Mouse (Mus musculus): ENCODE results near the gene Olfr878. TPM values are rescaled to one million over a fixed set of nuclear protein-coding genes. Genes with fewer than 3 reads are reported as not detected.

Olfr878 gene
- polyA plus RNA-seq (2017; shearing (Covaris generic)), result not detected

DNA sequence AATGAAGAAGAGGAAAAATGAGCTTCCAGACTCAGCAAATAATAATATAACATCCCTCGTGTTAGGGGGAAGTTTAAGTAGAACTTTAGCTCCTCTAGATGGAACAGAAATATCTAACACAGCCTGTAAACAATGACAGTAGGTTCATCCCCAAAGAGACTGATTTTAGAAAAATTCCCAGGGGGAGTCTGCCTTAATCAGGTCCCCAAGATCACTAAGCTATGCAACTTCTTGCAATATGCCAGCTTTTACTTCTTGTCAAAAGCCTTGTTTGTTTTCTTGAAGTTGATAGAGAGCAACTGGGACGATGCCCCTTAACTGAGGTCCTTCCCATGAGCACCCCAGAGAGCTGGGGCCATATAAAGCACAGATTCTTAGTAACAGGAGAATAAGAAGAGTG is at the start of gene Olfr878:
Gene Olfr878 (plus strand): TSS at position 301 of the 400 bp plus-strand sequence.

DNA sequence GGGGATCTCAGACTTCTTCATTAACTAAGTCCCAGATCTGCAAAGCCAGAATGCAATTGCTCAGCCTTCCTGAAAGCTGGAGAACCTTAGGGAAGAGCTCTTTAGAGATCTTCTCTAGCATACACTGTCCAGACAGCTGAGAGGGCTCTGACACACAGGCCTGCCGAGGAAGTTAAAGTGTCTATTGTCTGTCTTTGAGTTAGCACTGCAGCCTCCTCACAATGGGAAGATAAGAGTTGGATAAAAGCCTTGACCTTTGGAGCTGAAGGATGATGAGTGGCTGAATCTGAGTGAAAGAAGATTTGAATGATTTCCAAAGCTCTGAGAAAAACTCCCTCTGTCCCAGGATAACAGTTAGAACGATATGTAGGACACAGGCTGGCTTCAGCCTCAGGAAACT is 21.0 kb upstream of the Olfr878 start, which contains the start of gene Olfr145:
Gene Olfr145 (plus strand): TSS at position 64 of the 400 bp plus-strand sequence.

Other genes starting within 250 kb of the Olfr878 start
- not detected for gene Panx3, start 248.6 kb upstream of the Olfr878 start, polyA plus RNA-seq (2017; shearing (Covaris generic))
- gene Olfr160, start 201.6 kb upstream of the Olfr878 start, polyA plus RNA-seq (2017; shearing (Covaris generic)), result not detected
- gene Olfr874, start 172.7 kb upstream of the Olfr878 start, polyA plus RNA-seq (2017; shearing (Covaris generic)), result not detected
- gene Olfr875, start 146.0 kb upstream of the Olfr878 start, polyA plus RNA-seq (2017; shearing (Covaris generic)), result not detected
- not detected for gene Olfr876, start 114.8 kb upstream of the Olfr878 start, polyA plus RNA-seq (2017; shearing (Covaris generic))
- not detected for gene Olfr877, start 63.6 kb upstream of the Olfr878 start, polyA plus RNA-seq (2017; shearing (Covaris generic))
- not detected for gene Olfr145, start 21.1 kb upstream of the Olfr878 start, polyA plus RNA-seq (2017; shearing (Covaris generic))
- not detected for gene Olfr881, start 74.0 kb downstream of the Olfr878 start, polyA plus RNA-seq (2017; shearing (Covaris generic))
- gene Olfr883, start 108.0 kb downstream of the Olfr878 start, polyA plus RNA-seq (2017; shearing (Covaris generic)), result not detected
- not detected for gene Olfr884, start 128.7 kb downstream of the Olfr878 start, polyA plus RNA-seq (2017; shearing (Covaris generic))
- gene Olfr885, start 143.5 kb downstream of the Olfr878 start, polyA plus RNA-seq (2017; shearing (Covaris generic)), result not detected
- gene Olfr887, start 166.2 kb downstream of the Olfr878 start, polyA plus RNA-seq (2017; shearing (Covaris generic)), result not detected
- gene Olfr888, start 190.3 kb downstream of the Olfr878 start, polyA plus RNA-seq (2017; shearing (Covaris generic)), result not detected
- gene Olfr889, start 197.4 kb downstream of the Olfr878 start, polyA plus RNA-seq (2017; shearing (Covaris generic)), result 0.20 TPM
- gene Olfr890, start 224.7 kb downstream of the Olfr878 start, polyA plus RNA-seq (2017; shearing (Covaris generic)), result not detected